Mouse (Mus musculus): Measurements from ENCODE around the gene Arf3.

DNA sequence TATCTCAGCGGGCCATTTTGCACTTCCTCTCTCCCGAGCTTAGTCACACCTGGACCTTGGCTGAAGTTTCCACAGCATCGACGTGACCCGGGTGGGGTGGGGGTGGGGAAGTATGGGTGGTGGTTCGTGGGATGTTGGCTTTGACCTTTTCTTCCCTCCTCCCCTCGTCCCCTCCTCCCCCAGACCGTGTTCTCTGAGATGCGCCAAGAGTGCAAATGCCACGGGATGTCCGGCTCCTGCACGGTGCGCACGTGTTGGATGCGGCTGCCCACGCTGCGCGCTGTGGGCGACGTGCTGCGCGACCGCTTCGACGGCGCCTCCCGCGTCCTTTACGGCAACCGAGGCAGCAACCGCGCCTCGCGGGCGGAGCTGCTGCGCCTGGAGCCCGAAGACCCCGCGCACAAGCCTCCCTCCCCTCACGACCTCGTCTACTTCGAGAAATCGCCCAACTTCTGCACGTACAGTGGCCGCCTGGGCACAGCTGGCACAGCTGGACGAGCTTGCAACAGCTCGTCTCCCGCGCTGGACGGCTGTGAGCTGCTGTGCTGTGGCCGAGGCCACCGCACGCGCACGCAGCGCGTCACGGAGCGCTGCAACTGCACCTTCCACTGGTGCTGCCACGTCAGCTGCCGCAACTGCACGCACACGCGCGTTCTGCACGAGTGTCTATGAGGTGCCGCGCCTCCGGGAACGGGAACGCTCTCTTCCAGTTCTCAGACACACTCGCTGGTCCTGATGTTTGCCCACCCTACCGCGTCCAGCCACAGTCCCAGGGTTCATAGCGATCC, 29.4 kb upstream of the Arf3 start:
- no peak for TF ChIP-seq POLR2A (IDR thresholded peaks at IDR 0.05; ENCODE audit: borderline replicate concordance, control insufficient read depth, low read depth, low read length)
- no peak for TF ChIP-seq CTCF (IDR thresholded peaks at IDR 0.05; ENCODE audit: control insufficient read depth, insufficient read depth, low read length)
